Comparison of ENCODE assay signal across 9 mouse cellular contexts in genomic region chr11:32138614-32138964, GRCm38 (mm10).
DNase-seq lines count a peak whose midpoint lies in the region; ATAC-seq and TF ChIP-seq lines count a peak whose summit lies in the region.
"Had no signal": no experiment of that assay in that cellular context is flagged by ENCODE, and none has a peak within 500 bp of the region (broad histone marks: within the 10 kb centered on the region; RNA-seq: fewer than 3 reads in every experiment).

No protein-coding gene starts in this region.

- ATAC-seq in lung, postnatal 0 days = peak; percentile 64
- ATAC-seq in stomach, embryonic 16.5 days (ENCODE audit: insufficient read depth, low FRiP score) = peak; percentile 48; the same call in 1 of the 2 replicates

- H3K36me3 ChIP-seq in thymus, adult 2 months (ENCODE audit: control insufficient read depth, insufficient read depth, low read length) = no peaks in the 10 kb centered on the region
- no peaks in the 10 kb centered on the region for H3K36me3 ChIP-seq in lung, postnatal 0 days (ENCODE audit: insufficient read depth, low read length)
- H3K36me3 ChIP-seq in stomach, embryonic 16.5 days (ENCODE audit: control insufficient read depth, insufficient read depth, low read length) = no peaks in the 10 kb centered on the region

- 55% methylated on average over 9 of the region's 9 CpGs for WGBS in thymus, adult 2 months
- 16% methylated on average over 9 of the region's 9 CpGs for WGBS in lung, postnatal 0 days
- WGBS in stomach, embryonic 16.5 days = 16% methylated on average over 9 of the region's 9 CpGs

- H3K27me3 ChIP-seq in thymus, adult 2 months (ENCODE audit: control insufficient read depth, insufficient read depth, low read length) = no peaks in the 10 kb centered on the region
- H3K27me3 ChIP-seq in lung, postnatal 0 days (replicated peaks; ENCODE audit: insufficient read depth, low read length) = no peaks in the 10 kb centered on the region
- no peaks in the 10 kb centered on the region for H3K27me3 ChIP-seq in stomach, embryonic 16.5 days (ENCODE audit: control insufficient read depth, insufficient read depth, low read length)

- peak overlapping the region; percentile 64 for H3K27ac ChIP-seq in thymus, adult 2 months (ENCODE audit: control insufficient read depth, insufficient read depth, low read length)
- H3K27ac ChIP-seq in lung, postnatal 0 days (ENCODE audit: low read length) = no peak overlapping the region
- H3K27ac ChIP-seq in stomach, embryonic 16.5 days (ENCODE audit: low read length) = peak overlapping the region; percentile 19

- peak overlapping the region; percentile 32 for H3K4me2 ChIP-seq in lung, postnatal 0 days (replicated peaks; ENCODE audit: low read depth, low read length)
- H3K4me2 ChIP-seq in stomach, embryonic 16.5 days (ENCODE audit: low read depth, low read length) = peak overlapping the region; percentile 13

- H3K4me1 ChIP-seq in thymus, adult 2 months (replicated peaks; ENCODE audit: control insufficient read depth, insufficient read depth, low read length) = peaks cover 46% of the 10 kb centered on the region
- H3K4me1 ChIP-seq in lung, postnatal 0 days (ENCODE audit: insufficient read depth, low read depth, low read length) = no peaks in the 10 kb centered on the region
- H3K4me1 ChIP-seq in stomach, embryonic 16.5 days (ENCODE audit: control insufficient read depth, insufficient read depth, low read length) = 0 out of 2 replicates have a peak, but pooled peaks cover 4% of the 10 kb centered on the region

- no peak for TF ChIP-seq CTCF in thymus, adult 2 months (IDR thresholded peaks at IDR 0.05; ENCODE audit: borderline replicate concordance, control insufficient read depth, extremely low read depth, insufficient read depth, low read length, poor library complexity)
- TF ChIP-seq CTCF in lung, postnatal 0 days (IDR thresholded peaks at IDR 0.05) = no peak

- H3K9me3 ChIP-seq in lung, postnatal 0 days (ENCODE audit: low read length) = no peaks in the 10 kb centered on the region
- no peaks in the 10 kb centered on the region for H3K9me3 ChIP-seq in stomach, embryonic 16.5 days (replicated peaks; ENCODE audit: control insufficient read depth, low read length)

- TF ChIP-seq POLR2A in thymus, adult 2 months (IDR thresholded peaks at IDR 0.05; ENCODE audit: control insufficient read depth, extremely low read depth, insufficient read depth, low read length, poor library complexity) = no peak

- no peak for DNase-seq in thymus, adult 2 months
- DNase-seq in thymus, postnatal 36 days = no peak
- DNase-seq in kidney, adult 18-20 months = peak; percentile 56
- peak; percentile 8 for DNase-seq in lung, postnatal 0 days (ENCODE audit: low spot score)
- DNase-seq in c-Kit-positive CD71-positive TER-119-positive erythroid progenitor cells, embryonic 14.5 days (ENCODE audit: low spot score) = no peak
- DNase-seq in layer of hippocampus, postnatal 25 days (ENCODE audit: extremely low spot score in 1 of 2, low spot score in 1 of 2) = no peak
- DNase-seq in T-cell, adult 2 months (ENCODE audit: low spot score) = no peak
- DNase-seq: gastrocnemius, postnatal 10 days had no signal

- H3K4me3 ChIP-seq in thymus, adult 2 months (ENCODE audit: control insufficient read depth, insufficient read depth, low read length) = no peak overlapping the region
- H3K4me3 ChIP-seq in lung, postnatal 0 days (ENCODE audit: low read depth, low read length) = no peak overlapping the region
- no peak overlapping the region for H3K4me3 ChIP-seq in stomach, embryonic 16.5 days (replicated peaks; ENCODE audit: low read length)

- no peak for TF ChIP-seq EP300 in lung, postnatal 0 days (IDR thresholded peaks at IDR 0.05)

- H3K9ac ChIP-seq in lung, postnatal 0 days (replicated peaks; ENCODE audit: low read depth) = no peak overlapping the region
- H3K9ac ChIP-seq in stomach, embryonic 16.5 days (ENCODE audit: low read length) = no peak overlapping the region

Comparison
In these comparisons a context has a peak if more than half of its experiments do, and no peak if none do; other contexts are left out.
1. DNase-seq: peak in kidney, adult 18-20 months (single experiment) and lung, postnatal 0 days (single experiment); none in thymus, adult 2 months (single experiment), thymus, postnatal 36 days (0 of 2), c-Kit-positive CD71-positive TER-119-positive erythroid progenitor cells, embryonic 14.5 days (single experiment), layer of hippocampus, postnatal 25 days (0 of 2) and T-cell, adult 2 months (single experiment).